Mouse (Mus musculus) hindbrain, embryonic 13.5 days (tissue): ENCODE data around the gene Prss8. TPM values are rescaled to one million over a fixed set of nuclear protein-coding genes. Genes with fewer than 3 reads are reported as not detected.

ENCODE experiments used
- ATAC-seq: fragments of 200-750 bp; cut with Nextera tagmentation; 2 replicates; pipeline ENCODE4 v1.8.0; 2017; ENCODE audit warnings: moderate TSS enrichment; ENCODE audit not compliant: low FRiP score
- H3K27ac ChIP-seq: fragments of 300-500 bp; sonication (generic); 2 replicates; pipeline ENCODE4 v1.5.1; 2015; ENCODE audit warnings: inconsistent platforms, mild to moderate bottlenecking, moderate library complexity
- H3K27me3 ChIP-seq: fragments of 300-500 bp; sonication (generic); 2 replicates; pipeline ENCODE4 v1.6.1; 2015; ENCODE audit warnings: mild to moderate bottlenecking, inconsistent platforms
- H3K36me3 ChIP-seq: fragments of 300-500 bp; sonication (generic); 2 replicates; pipeline ENCODE4 v1.6.1; 2015; ENCODE audit warnings: mild to moderate bottlenecking, inconsistent platforms
- H3K4me1 ChIP-seq: fragments of 300-500 bp; sonication (generic); replicated peaks from 2 replicates; pipeline ENCODE4 v1.6.1; 2015; ENCODE audit warnings: inconsistent platforms
- H3K4me2 ChIP-seq: fragments of 300-500 bp; sonication (generic); 2 replicates; pipeline ENCODE4 v1.6.1; 2015; ENCODE audit warnings: inconsistent platforms, mild to moderate bottlenecking, moderate library complexity
- H3K4me3 ChIP-seq: fragments of 300-500 bp; sonication (generic); 2 replicates; pipeline ENCODE4 v1.5.1; 2015; ENCODE audit warnings: mild to moderate bottlenecking, inconsistent platforms
- H3K9ac ChIP-seq: fragments of 300-500 bp; sonication (generic); 2 replicates; pipeline ENCODE4 v1.6.1; 2015; ENCODE audit warnings: mild to moderate bottlenecking, inconsistent platforms
- H3K9me3 ChIP-seq: fragments of 300-500 bp; sonication (generic); 2 replicates; pipeline ENCODE4 v1.6.1; 2016; ENCODE audit warnings: inconsistent platforms
- whole genome bisulfite sequencing: fragments of 180-500 bp; shearing (Covaris S2); methylation state at CpG from one replicate; pipeline ENCODE4 v1.1.7; 2015; 5-methylcytosine and 5-hydroxymethylcytosine counted together
- polyA plus RNA-seq: library from polyadenylated mRNA; unstranded; fragments of >200 nt; fragmentation: Nextera tagmentation; extraction: Ambion mirVana; gene quantifications from 2 replicates; pipeline ENCODE4 v1.2.1, GENCODE M21; 2015

Gene Prss8
- polyA plus RNA-seq, 1 experiment from 2014 or later: 0.26 TPM

- H3K4me3 ChIP-seq: no peak overlapping the region
- peaks cover 70% of the 10 kb centered on the region for H3K36me3 ChIP-seq
- H3K9ac ChIP-seq: no peak overlapping the region
- ATAC-seq: no peak
- peaks cover 6% of the 10 kb centered on the region for H3K4me1 ChIP-seq
- H3K9me3 ChIP-seq: no peaks in the 10 kb centered on the region
- H3K27me3 ChIP-seq: peaks cover 34% of the 10 kb centered on the region
- H3K4me2 ChIP-seq: no peak overlapping the region
- WGBS: 74% methylated on average over 5 of the region's 5 CpGs
- no peak overlapping the region for H3K27ac ChIP-seq
These were observed 4.7 kb downstream of the Prss8 start for GRCm38 (mm10) chr7:127925252-127925651.

- H3K4me2 ChIP-seq: no peak overlapping the region
- H3K36me3 ChIP-seq: peaks cover 75% of the 10 kb centered on the region
- H3K9me3 ChIP-seq: no peaks in the 10 kb centered on the region
- WGBS: 91% methylated on average over 5 of the region's 5 CpGs
- H3K27ac ChIP-seq: no peak overlapping the region
- ATAC-seq: no peak
- H3K4me1 ChIP-seq: no peaks in the 10 kb centered on the region
- no peak overlapping the region for H3K9ac ChIP-seq
- peaks cover 18% of the 10 kb centered on the region for H3K27me3 ChIP-seq
- H3K4me3 ChIP-seq: no peak overlapping the region
These were observed 6.2 kb downstream of the Prss8 start for GRCm38 (mm10) chr7:127923714-127924113.

GRCm38 (mm10) chr7:127922451-127923275, 7.2 kb downstream of the Prss8 start:
- WGBS: 88% methylated on average over 6 of the region's 6 CpGs
- ATAC-seq: no peak
- Histone ChIP-seq H3K4me2 (no peak overlapping the region), H3K36me3 (peaks cover 82% of the 10 kb centered on the region), H3K27ac (no peak overlapping the region), H3K9me3 (no peaks in the 10 kb centered on the region), H3K4me1 (no peaks in the 10 kb centered on the region), H3K4me3 (no peak overlapping the region), H3K9ac (no peak overlapping the region), H3K27me3 (peaks cover 8% of the 10 kb centered on the region)

- H3K36me3 ChIP-seq: peaks cover 82% of the 10 kb centered on the region
- H3K27ac ChIP-seq: no peak overlapping the region
- H3K4me3 ChIP-seq: no peak overlapping the region
- no peak overlapping the region for H3K9ac ChIP-seq
- no peaks in the 10 kb centered on the region for H3K27me3 ChIP-seq
- no peak overlapping the region for H3K4me2 ChIP-seq
- no peaks in the 10 kb centered on the region for H3K9me3 ChIP-seq
- ATAC-seq: no peak
- H3K4me1 ChIP-seq: no peaks in the 10 kb centered on the region
- 65% methylated on average over 8 of the region's 8 CpGs for WGBS
These were observed 8.4 kb downstream of the Prss8 start for GRCm38 (mm10) chr7:127921516-127921915.

GRCm38 (mm10) chr7:127919290-127919689, 10.6 kb downstream of the Prss8 start:
- ATAC-seq: no peak
- no peaks in the 10 kb centered on the region for H3K4me1 ChIP-seq
- 81% methylated on average over 7 of the region's 7 CpGs for WGBS

GRCm38 (mm10) chr7:127918203-127918602, 11.7 kb downstream of the Prss8 start:
- WGBS: 58% methylated on average over 3 of the region's 3 CpGs
- Histone ChIP-seq H3K4me3 (no peak overlapping the region), H3K27me3 (no peaks in the 10 kb centered on the region), H3K9ac (no peak overlapping the region), H3K4me1 (peaks cover 4% of the 10 kb centered on the region), H3K36me3 (peaks cover 68% of the 10 kb centered on the region), H3K9me3 (no peaks in the 10 kb centered on the region), H3K27ac (no peak overlapping the region), H3K4me2 (no peak overlapping the region)
- ATAC-seq: no peak

More at GRCm38 (mm10) chr7:127919290-127919689, 10.6 kb downstream of the Prss8 start:
- Histone ChIP-seq H3K4me3 (no peak overlapping the region), H3K36me3 (peaks cover 79% of the 10 kb centered on the region), H3K27me3 (no peaks in the 10 kb centered on the region), H3K9me3 (no peaks in the 10 kb centered on the region), H3K27ac (no peak overlapping the region), H3K9ac (no peak overlapping the region), H3K4me2 (no peak overlapping the region)

- Histone ChIP-seq H3K4me1 (peaks cover 16% of the 10 kb centered on the region), H3K27ac (no peak overlapping the region), H3K36me3 (peaks cover 42% of the 10 kb centered on the region), H3K27me3 (no peaks in the 10 kb centered on the region), H3K4me2 (no peak overlapping the region), H3K9me3 (no peaks in the 10 kb centered on the region), H3K4me3 (no peak overlapping the region), H3K9ac (no peak overlapping the region)
- WGBS: 92% methylated on average over 12 of the region's 12 CpGs
- no peak for ATAC-seq
These were observed 14.6 kb downstream of the Prss8 start for GRCm38 (mm10) chr7:127915293-127915692.

- Histone ChIP-seq H3K9ac (peak overlapping the region; percentile 84), H3K27me3 (no peaks in the 10 kb centered on the region), H3K4me3 (peak overlapping the region; percentile 96), H3K4me1 (peaks cover 16% of the 10 kb centered on the region), H3K4me2 (peak overlapping the region; percentile 74), H3K27ac (peak overlapping the region; percentile 87; the same call in 1 of the 2 replicates), H3K9me3 (no peaks in the 10 kb centered on the region), H3K36me3 (peaks cover 51% of the 10 kb centered on the region)
- 29% methylated on average over 4 of the region's 4 CpGs for WGBS
- ATAC-seq: no peak
These were observed 17.0 kb downstream of the Prss8 start for GRCm38 (mm10) chr7:127912938-127913337.

GRCm38 (mm10) chr7:127912190-127912871, 17.6 kb downstream of the Prss8 start, which contains the start of gene Kat8:
Gene Kat8, plus strand, starts transcription at chr7:127912516.
- peak within 1 kb of the TSS; percentile 74 for H3K4me2 ChIP-seq
- no peaks in the 10 kb centered on the region for H3K9me3 ChIP-seq
- WGBS: 2% methylated on average over 40 of the region's 40 CpGs

GRCm38 (mm10) chr7:127908656-127909055, 21.2 kb downstream of the Prss8 start:
- Histone ChIP-seq H3K9ac (no peak overlapping the region), H3K4me1 (peaks cover 32% of the 10 kb centered on the region), H3K4me3 (no peak overlapping the region), H3K27me3 (no peaks in the 10 kb centered on the region), H3K9me3 (no peaks in the 10 kb centered on the region), H3K27ac (no peak overlapping the region), H3K36me3 (peaks cover 48% of the 10 kb centered on the region), H3K4me2 (no peak overlapping the region)
- 95% methylated on average over 4 of the region's 4 CpGs for WGBS
- no peak for ATAC-seq

More at GRCm38 (mm10) chr7:127912190-127912871, 17.6 kb downstream of the Prss8 start, which contains the start of gene Kat8:
- Histone ChIP-seq H3K4me3 (peak within 1 kb of the TSS; percentile 96), H3K4me1 (peaks cover 16% of the 10 kb centered on the region), H3K27me3 (no peaks in the 10 kb centered on the region), H3K27ac (peak within 1 kb of the TSS; percentile 87), H3K36me3 (peaks cover 53% of the 10 kb centered on the region), H3K9ac (peak within 1 kb of the TSS; percentile 84)
- ATAC-seq: peak; percentile 96

- Histone ChIP-seq H3K9me3 (no peaks in the 10 kb centered on the region), H3K4me2 (no peak overlapping the region), H3K9ac (no peak overlapping the region), H3K27me3 (no peaks in the 10 kb centered on the region), H3K36me3 (peaks cover 48% of the 10 kb centered on the region), H3K4me3 (no peak overlapping the region), H3K4me1 (peaks cover 26% of the 10 kb centered on the region), H3K27ac (no peak overlapping the region)
- ATAC-seq: no peak
- WGBS: 98% methylated on average over 12 of the region's 12 CpGs
These were observed 22.0 kb downstream of the Prss8 start for GRCm38 (mm10) chr7:127907939-127908338.

- Histone ChIP-seq H3K9ac (peak within 1 kb of the TSS; percentile 84), H3K4me1 (peaks cover 17% of the 10 kb centered on the region), H3K27ac (peak within 1 kb of the TSS; percentile 93), H3K9me3 (no peaks in the 10 kb centered on the region), H3K36me3 (peaks cover 39% of the 10 kb centered on the region), H3K4me2 (peak within 1 kb of the TSS; percentile 79), H3K4me3 (peak within 1 kb of the TSS; percentile 65), H3K27me3 (0 out of 2 replicates have a peak, but pooled peaks cover 2% of the 10 kb centered on the region)
- 10% methylated on average over 38 of the region's 38 CpGs for WGBS
- peak; percentile 91 for ATAC-seq
These were observed 25.7 kb downstream of the Prss8 start, which contains the start of gene Bckdk for GRCm38 (mm10) chr7:127903971-127904796. Gene Bckdk, plus strand, starts transcription at chr7:127904082.
